Mouse (Mus musculus) limb, embryonic 15.5 days (tissue): Measurements from ENCODE around the gene Defa35. TPM values are rescaled to one million over a fixed set of nuclear protein-coding genes. Genes with fewer than 3 reads are reported as not detected.
"Not testable (repeated sequence)": the region's sequence is repeated elsewhere in the genome, so short reads cannot be mapped to it uniquely, and the experiment has no call there.

Source experiments
- ATAC-seq: fragments of 200-750 bp; cut with Nextera tagmentation; 2 replicates; pipeline ENCODE4 v1.8.0; 2017; ENCODE audit warnings: low read depth, moderate TSS enrichment; ENCODE audit not compliant: insufficient number of reproducible peaks, low FRiP score, low TSS enrichment
- H3K27ac ChIP-seq: fragments of 300-500 bp; sonication (generic); 2 replicates; pipeline ENCODE4 v1.5.1; 2015; ENCODE audit warnings: moderate library complexity, mild to moderate bottlenecking, inconsistent platforms
- H3K27me3 ChIP-seq: fragments of 300-500 bp; sonication (generic); 2 replicates; pipeline ENCODE4 v1.6.1; 2015; ENCODE audit warnings: inconsistent platforms
- H3K36me3 ChIP-seq: fragments of 300-500 bp; sonication (generic); 2 replicates; pipeline ENCODE4 v1.6.1; 2015; ENCODE audit warnings: inconsistent platforms
- H3K4me1 ChIP-seq: fragments of 300-500 bp; sonication (generic); 2 replicates; pipeline ENCODE4 v1.6.1; 2015; ENCODE audit warnings: inconsistent platforms
- H3K4me2 ChIP-seq: fragments of 300-500 bp; sonication (generic); 2 replicates; pipeline ENCODE4 v1.6.1; 2015; ENCODE audit warnings: mild to moderate bottlenecking, inconsistent platforms
- H3K4me3 ChIP-seq: fragments of 300-500 bp; sonication (generic); 2 replicates; pipeline ENCODE4 v1.5.1; 2015; ENCODE audit warnings: mild to moderate bottlenecking, inconsistent platforms
- H3K9ac ChIP-seq: fragments of 300-500 bp; sonication (generic); 2 replicates; pipeline ENCODE4 v1.6.1; 2015; ENCODE audit warnings: inconsistent platforms
- H3K9me3 ChIP-seq: fragments of 300-500 bp; sonication (generic); 2 replicates; pipeline ENCODE4 v1.6.1; 2016; ENCODE audit warnings: inconsistent platforms
- WGBS: fragments of 180-500 bp; shearing (Covaris S2); methylation state at CpG from one replicate; pipeline ENCODE4 v1.1.7; 2015; 5-methylcytosine and 5-hydroxymethylcytosine counted together
- polyA plus RNA-seq: library from polyadenylated mRNA; unstranded; fragments of >200 nt; fragmentation: Nextera tagmentation; extraction: Ambion mirVana; gene quantifications from 2 replicates; pipeline ENCODE4 v1.2.1, GENCODE M21; 2015

Gene Defa35
- polyA plus RNA-seq, result not detected in 2 replicates

- not testable (repeated sequence) for H3K36me3 ChIP-seq, H3K27ac ChIP-seq, H3K9me3 ChIP-seq, H3K9ac ChIP-seq, H3K4me1 ChIP-seq, H3K4me3 ChIP-seq, ATAC-seq, H3K27me3 ChIP-seq, H3K4me2 ChIP-seq
- 79% methylated on average over 1 of the region's 1 CpGs for WGBS
Measured at GRCm38 (mm10) chr8:21064738-21065137, at the start of gene Defa35. TSS of gene Defa35 (plus strand) at chr8:21065038.

GRCm38 (mm10) chr8:21025245-21025644 is 39.6 kb upstream of the Defa35 start, which contains the start of gene Defa21:
TSS of gene Defa21 (plus strand) at chr8:21025545.
- H3K9ac ChIP-seq, H3K4me3 ChIP-seq, H3K4me1 ChIP-seq, H3K9me3 ChIP-seq, H3K4me2 ChIP-seq, ATAC-seq, H3K27me3 ChIP-seq, H3K27ac ChIP-seq, H3K36me3 ChIP-seq: not testable (repeated sequence)
- WGBS, result no CpG with 5 or more reads among the region's 1 CpGs

GRCm38 (mm10) chr8:21054747-21055146 is 10.1 kb upstream of the Defa35 start, which contains the start of gene Defa23:
TSS of gene Defa23 (plus strand) at chr8:21055047.
- not testable (repeated sequence) for H3K9me3 ChIP-seq, H3K9ac ChIP-seq, ATAC-seq, H3K4me1 ChIP-seq, H3K36me3 ChIP-seq, H3K27ac ChIP-seq, H3K4me2 ChIP-seq, H3K27me3 ChIP-seq, H3K4me3 ChIP-seq
- no CpG with 5 or more reads among the region's 1 CpGs for WGBS

GRCm38 (mm10) chr8:21084142-21084541 is 19.3 kb downstream of the Defa35 start, which contains the start of gene Defa25:
TSS of gene Defa25 (plus strand) at chr8:21084442.
- not testable (repeated sequence) for H3K27me3 ChIP-seq, H3K9me3 ChIP-seq, H3K4me2 ChIP-seq, H3K9ac ChIP-seq, H3K36me3 ChIP-seq, H3K27ac ChIP-seq, H3K4me3 ChIP-seq, H3K4me1 ChIP-seq, ATAC-seq

- no peaks in the 10 kb centered on the region for H3K36me3 ChIP-seq
- no peak for ATAC-seq
- H3K9me3 ChIP-seq, result no peaks in the 10 kb centered on the region
- WGBS, result 42% methylated on average over 4 of the region's 4 CpGs
- no peak overlapping the region for H3K9ac ChIP-seq
- H3K4me2 ChIP-seq, result no peak overlapping the region
- H3K4me1 ChIP-seq, result no peaks in the 10 kb centered on the region
- no peak overlapping the region for H3K4me3 ChIP-seq
- no peak overlapping the region for H3K27ac ChIP-seq
- H3K27me3 ChIP-seq, result no peaks in the 10 kb centered on the region
Measured at GRCm38 (mm10) chr8:21093106-21093505, 28.3 kb downstream of the Defa35 start.

- not testable (repeated sequence) for H3K36me3 ChIP-seq, ATAC-seq, H3K4me2 ChIP-seq, H3K27me3 ChIP-seq, H3K4me1 ChIP-seq, H3K9me3 ChIP-seq, H3K27ac ChIP-seq, H3K4me3 ChIP-seq, H3K9ac ChIP-seq
- WGBS, result 60% methylated on average over 1 of the region's 2 CpGs
Measured at GRCm38 (mm10) chr8:21095950-21096349, 31.1 kb downstream of the Defa35 start, which contains the start of gene Gm14851. TSS of gene Gm14851 (minus strand) at chr8:21096050.

Other genes starting within 250 kb of the Defa35 start
- gene Defb33, start 172.4 kb upstream of the Defa35 start, polyA plus RNA-seq, result not detected in 2 replicates
- not detected in 2 replicates for gene Gm15056, start 162.4 kb upstream of the Defa35 start, polyA plus RNA-seq
- gene Gm6040, start 143.0 kb upstream of the Defa35 start, polyA plus RNA-seq, result not detected in 2 replicates
- not detected in 2 replicates for gene AY761185, start 120.3 kb upstream of the Defa35 start, polyA plus RNA-seq
- not detected in 2 replicates for gene Defa21, start 39.5 kb upstream of the Defa35 start, polyA plus RNA-seq
- not detected in 2 replicates for gene Defa23, start 10.0 kb upstream of the Defa35 start, polyA plus RNA-seq
- not detected in 2 replicates for gene Defa25, start 19.4 kb downstream of the Defa35 start, polyA plus RNA-seq
- not detected in 2 replicates for gene Gm14851, start 31.0 kb downstream of the Defa35 start, polyA plus RNA-seq
- not detected in 2 replicates for gene Defa30, start 69.6 kb downstream of the Defa35 start, polyA plus RNA-seq
- gene Defa22, start 97.2 kb downstream of the Defa35 start, polyA plus RNA-seq, result not detected in 2 replicates
- not detected in 2 replicates for gene Defa31, start 126.6 kb downstream of the Defa35 start, polyA plus RNA-seq
- gene Gm15293, start 136.5 kb downstream of the Defa35 start, polyA plus RNA-seq, result not detected in 2 replicates
- gene Gm15292, start 184.7 kb downstream of the Defa35 start, polyA plus RNA-seq, result not detected in 2 replicates